Mouse (Mus musculus) cerebral cortex, adult 2 months (tissue): ENCODE measurements around the gene Pten.

Experiments
- WGBS: fragments of 180-500 bp; shearing (Covaris S2); methylation state at CpG from one replicate; pipeline ENCODE4 v1.1.7; 2018; 5-methylcytosine and 5-hydroxymethylcytosine counted together

Gene Pten

DNA sequence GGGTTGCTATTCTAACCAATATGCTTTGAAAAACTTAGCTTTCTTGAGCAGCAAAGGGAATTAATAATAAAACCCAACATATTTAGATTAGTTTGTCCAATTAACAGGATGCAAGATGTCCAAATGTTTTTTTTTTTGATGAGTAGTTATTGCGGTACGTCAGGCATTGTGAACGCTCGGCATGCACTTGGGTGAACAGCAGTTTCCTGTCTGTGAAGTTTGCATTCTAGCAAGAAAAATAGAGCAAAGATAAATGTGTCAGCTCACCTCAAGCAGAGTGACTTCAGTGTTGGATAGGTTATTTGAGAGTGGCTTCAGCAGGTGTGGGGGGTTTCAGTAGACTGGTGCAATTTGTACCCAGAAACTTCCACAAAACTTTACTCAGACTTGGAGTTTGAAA lies 69.3 kb downstream of the Pten start:
- WGBS: 63% methylated on average over 4 of the region's 4 CpGs

GRCm38 (mm10) chr19:32829871-32830270 lies 72.6 kb downstream of the Pten start:
- 90% methylated on average over 2 of the region's 2 CpGs for WGBS

GRCm38 (mm10) chr19:32831286-32831685 lies 74.0 kb downstream of the Pten start:
- 66% methylated on average over 4 of the region's 4 CpGs for WGBS

GRCm38 (mm10) chr19:32840491-32840890 lies 83.2 kb downstream of the Pten start:
- WGBS: 88% methylated on average over 6 of the region's 6 CpGs

GRCm38 (mm10) chr19:32844486-32844885 lies 87.2 kb downstream of the Pten start:
- WGBS: 79% methylated on average over 5 of the region's 5 CpGs

DNA sequence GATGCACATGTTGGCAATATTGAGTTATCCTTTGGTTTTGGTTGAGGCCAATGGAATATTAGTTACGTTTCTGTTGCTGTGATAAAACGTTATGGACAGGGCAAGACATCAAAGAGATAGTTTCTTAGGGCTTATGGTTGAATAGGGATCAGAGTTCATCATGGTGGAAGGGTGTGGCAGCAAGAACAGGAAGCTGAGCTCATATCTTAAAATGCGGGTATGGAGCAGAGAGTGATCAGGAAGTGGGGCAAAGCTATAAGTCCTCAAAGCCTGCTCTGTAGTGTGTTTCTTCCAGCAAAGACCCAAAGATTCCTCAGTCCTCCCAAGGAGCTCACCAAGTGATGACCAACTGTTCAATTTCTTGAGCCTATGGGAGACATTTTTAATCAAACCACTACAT lies 90.7 kb downstream of the Pten start:
- 82% methylated on average over 3 of the region's 3 CpGs for WGBS

- 82% methylated on average over 3 of the region's 3 CpGs for WGBS
Measured at GRCm38 (mm10) chr19:32852306-32852705, 95.0 kb downstream of the Pten start.

- WGBS: 65% methylated on average over 12 of the region's 12 CpGs
Measured at GRCm38 (mm10) chr19:32861675-32862575, 104.6 kb downstream of the Pten start.

GRCm38 (mm10) chr19:32866765-32867164 lies 109.5 kb downstream of the Pten start:
- WGBS: 10% methylated on average over 13 of the region's 13 CpGs

DNA sequence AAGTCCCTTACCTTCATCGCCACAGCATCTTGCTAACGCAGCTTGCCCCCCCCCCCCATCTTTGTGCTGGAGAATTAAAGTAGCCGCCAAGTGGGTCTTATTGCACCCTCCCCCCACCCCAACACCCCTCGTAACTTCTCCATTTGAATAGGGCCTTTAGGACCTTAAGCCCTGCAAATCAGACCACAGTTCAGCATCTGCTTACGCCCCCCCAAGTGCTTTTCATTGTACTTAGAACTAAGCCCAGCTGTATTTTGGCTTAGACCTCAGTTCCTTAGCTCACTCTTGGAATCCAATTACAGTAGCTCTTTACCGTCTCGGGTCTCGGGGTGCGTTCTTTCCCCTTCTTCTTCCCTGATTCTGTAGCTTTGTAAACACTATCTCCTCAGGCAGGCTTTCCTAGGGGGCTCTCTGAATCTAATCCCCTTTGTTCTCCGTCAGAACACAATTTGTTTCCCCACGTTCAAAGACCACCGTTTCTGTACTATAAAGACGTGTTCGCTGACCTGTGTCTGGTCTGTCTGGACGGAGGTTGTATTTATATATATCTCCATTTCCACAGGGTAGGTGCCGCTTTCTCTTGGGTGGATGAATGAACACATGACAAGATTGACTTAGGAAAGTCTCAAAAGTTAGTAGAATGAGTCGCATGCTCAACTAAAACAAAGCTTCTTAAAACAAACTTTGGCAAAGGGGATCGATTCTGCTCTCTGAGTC lies 110.0 kb downstream of the Pten start:
- 16% methylated on average over 18 of the region's 18 CpGs for WGBS

DNA sequence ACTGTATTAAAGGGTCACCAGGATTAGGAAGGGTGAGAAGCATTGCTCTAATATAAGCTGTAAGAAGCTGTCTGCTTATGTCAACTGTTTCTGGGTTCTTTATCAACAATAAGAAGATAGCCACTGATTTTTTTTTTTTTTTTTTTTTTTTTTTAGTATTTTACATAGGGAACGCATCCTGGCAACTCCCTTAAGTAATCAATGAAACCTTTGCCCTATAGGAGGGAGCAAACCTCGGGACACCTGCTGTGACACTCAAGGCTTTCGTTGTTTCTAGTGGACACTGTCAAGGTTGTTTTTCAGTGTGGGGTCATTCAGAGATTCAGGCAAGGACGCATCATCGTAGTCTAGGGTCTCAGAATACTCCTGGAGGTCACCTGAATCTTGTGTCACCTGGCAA lies 111.3 kb downstream of the Pten start:
- WGBS: 75% methylated on average over 5 of the region's 5 CpGs

DNA sequence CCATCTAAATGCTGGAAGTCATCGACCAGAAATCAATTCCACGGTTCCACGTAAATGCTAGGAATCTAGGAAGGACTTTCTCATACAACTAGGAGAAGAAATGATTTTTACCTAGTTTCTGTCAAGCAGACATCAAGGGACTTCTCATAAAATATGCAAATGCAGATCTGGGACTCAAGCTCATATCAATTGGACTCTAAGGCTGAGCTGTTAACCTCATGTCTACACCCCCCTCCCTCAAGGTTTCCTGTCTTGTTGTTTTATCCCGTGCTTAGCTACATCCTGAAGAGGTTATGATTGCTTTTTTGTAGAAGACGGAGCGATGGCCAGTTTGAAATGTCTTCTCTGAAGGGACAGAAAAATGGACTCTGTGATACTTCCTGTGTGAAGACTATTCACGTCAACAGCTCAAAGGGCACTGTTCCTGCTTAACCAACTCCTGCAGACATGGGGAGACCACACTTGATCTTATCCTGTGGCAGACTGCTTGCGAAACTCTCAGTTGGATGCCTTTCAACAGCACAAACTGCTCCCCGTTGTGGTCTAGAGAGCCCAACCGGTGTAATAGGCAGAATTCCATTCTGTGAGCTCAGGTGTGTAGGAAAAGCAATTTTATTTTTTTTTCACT lies 111.9 kb downstream of the Pten start:
- 63% methylated on average over 10 of the region's 10 CpGs for WGBS

DNA sequence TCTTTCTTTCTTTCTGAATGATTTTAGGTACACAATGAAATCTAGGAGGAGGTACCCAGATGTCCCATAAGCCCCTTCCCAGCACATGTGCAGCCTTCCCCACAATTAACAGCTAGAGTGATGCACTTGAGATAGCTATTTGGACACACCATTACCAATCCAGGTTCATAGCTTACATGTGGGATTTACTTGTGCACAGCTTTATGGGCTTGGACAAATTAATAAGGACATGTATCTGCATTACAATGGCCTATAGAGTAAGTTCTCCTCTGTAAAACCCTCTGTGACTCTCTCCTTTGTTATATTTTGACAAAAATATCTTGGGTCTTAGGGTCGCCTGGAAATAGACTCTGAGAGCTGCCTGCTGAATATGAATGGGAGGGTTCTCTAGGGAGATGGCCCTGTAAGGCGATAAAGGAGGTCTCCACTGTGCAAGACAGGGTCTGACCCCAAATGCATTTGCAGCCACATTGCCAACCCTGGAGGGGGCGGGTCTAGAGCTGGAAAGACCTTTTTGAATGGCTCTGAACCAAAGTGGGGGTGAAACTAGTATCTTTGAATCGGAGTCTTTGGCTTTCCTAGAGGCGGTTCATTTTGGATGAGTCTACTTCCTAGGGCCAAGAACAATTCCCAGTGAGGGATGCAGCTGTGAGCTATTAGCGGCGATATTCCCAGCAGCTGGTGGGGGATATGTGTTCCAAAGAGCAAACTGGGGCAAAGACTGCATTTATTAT lies 116.8 kb downstream of the Pten start:
- 62% methylated on average over 7 of the region's 7 CpGs for WGBS
